Mouse (Mus musculus) cerebellum, adult (tissue): ENCODE measurements around the gene Sema3f.

Source experiments
- ATAC-seq: cut with Nextera tagmentation; 2 replicates; pipeline ENCODE4 v1.9.2; 2017; ENCODE audit warnings: mild to moderate bottlenecking, moderate library complexity, mixed read lengths; ENCODE audit not compliant: insufficient number of reproducible peaks, low FRiP score, low TSS enrichment

Gene Sema3f

GRCm38 (mm10) chr9:107716951-107717350 is 6.7 kb upstream of the Sema3f start:
- no peak for ATAC-seq

- ATAC-seq, result no peak
Observed at GRCm38 (mm10) chr9:107715632-107716031, 5.4 kb upstream of the Sema3f start.

- ATAC-seq, result peak; percentile 3; the same call in 1 of the 2 replicates
Observed at GRCm38 (mm10) chr9:107714221-107714952, 4.1 kb upstream of the Sema3f start.

- ATAC-seq, result peak; percentile 17; the same call in 1 of the 2 replicates
Observed at GRCm38 (mm10) chr9:107709096-107709696, 1.1 kb downstream of the Sema3f start.

- no peak for ATAC-seq
Observed at GRCm38 (mm10) chr9:107708439-107709095, 1.7 kb downstream of the Sema3f start.

GRCm38 (mm10) chr9:107707701-107708438 is 2.4 kb downstream of the Sema3f start:
- ATAC-seq, result no peak

GRCm38 (mm10) chr9:107706781-107707211 is 3.5 kb downstream of the Sema3f start:
- ATAC-seq, result no peak

- no peak for ATAC-seq
Observed at GRCm38 (mm10) chr9:107703337-107704122, 6.7 kb downstream of the Sema3f start.

GRCm38 (mm10) chr9:107702606-107703185 is 7.6 kb downstream of the Sema3f start:
- no peak for ATAC-seq

- 0 out of 2 replicates have a peak, but pooled peaks have one; percentile 40 for ATAC-seq
Observed at GRCm38 (mm10) chr9:107701594-107701993, 8.7 kb downstream of the Sema3f start.

- ATAC-seq, result 0 out of 2 replicates have a peak, but pooled peaks have one; percentile 26
Observed at GRCm38 (mm10) chr9:107700114-107700571, 10.1 kb downstream of the Sema3f start.

- ATAC-seq, result no peak
Observed at GRCm38 (mm10) chr9:107699376-107699980, 10.8 kb downstream of the Sema3f start.

- no peak for ATAC-seq
Observed at GRCm38 (mm10) chr9:107698611-107699190, 11.6 kb downstream of the Sema3f start.

GRCm38 (mm10) chr9:107697811-107698521 is 12.3 kb downstream of the Sema3f start:
- ATAC-seq, result no peak

GRCm38 (mm10) chr9:107696845-107697610 is 13.2 kb downstream of the Sema3f start:
- no peak for ATAC-seq

GRCm38 (mm10) chr9:107696106-107696479 is 14.2 kb downstream of the Sema3f start:
- ATAC-seq, result no peak

- ATAC-seq, result no peak
Observed at GRCm38 (mm10) chr9:107695441-107696105, 14.7 kb downstream of the Sema3f start.
